In genomic region chr10:76936827-76937226, GRCm38 (mm10) we compare ENCODE assay signal across 28 mouse cellular contexts. TPM values are rescaled to one million over a fixed set of nuclear protein-coding genes. Genes with fewer than 3 reads are reported as not detected.
A peak's percentile ranks its signal among the peaks of the same experiment; 100 is the strongest.
DNase-seq lines count a peak whose midpoint lies in the region; ATAC-seq and TF ChIP-seq lines count a peak whose summit lies in the region.
"Had no signal": no experiment of that assay in that cellular context is flagged by ENCODE, and none has a peak within 500 bp of the region (broad histone marks: within the 10 kb centered on the region; RNA-seq: fewer than 3 reads in every experiment).

No protein-coding gene starts in this region.

- 79% methylated on average over 6 of the region's 6 CpGs for WGBS in heart, adult 2 months

- H3K79me2 ChIP-seq in heart, adult 2 months (replicated peaks; ENCODE audit: control insufficient read depth, insufficient read depth, low read length) = no peaks in the 10 kb centered on the region

- no peak overlapping the region for H3K4me3 ChIP-seq in heart, adult 2 months
- H3K4me3 ChIP-seq: forebrain, embryonic 10.5 days; forebrain, embryonic 13.5 days; heart, embryonic 12.5 days; heart, embryonic 15.5 days; hindbrain, embryonic 10.5 days had no signal

- no peaks in the 10 kb centered on the region for H3K27me3 ChIP-seq in heart, adult 2 months (ENCODE audit: control insufficient read depth, insufficient read depth, low read length)
- H3K27me3 ChIP-seq: forebrain, embryonic 13.5 days; heart, embryonic 12.5 days; heart, embryonic 15.5 days; Patski had no signal

- no peaks in the 10 kb centered on the region; the same call in 1 of the 2 replicates for H3K4me1 ChIP-seq in heart, adult 2 months (ENCODE audit: control insufficient read depth, insufficient read depth, low read length)
- H3K4me1 ChIP-seq: forebrain, embryonic 10.5 days; forebrain, embryonic 13.5 days; heart, embryonic 12.5 days had no signal

- ATAC-seq in cerebellum, adult (ENCODE audit: insufficient number of reproducible peaks, low FRiP score, low TSS enrichment) = no peak
- ATAC-seq: forebrain, embryonic 13.5 days; forebrain, embryonic 16.5 days; hindbrain, postnatal 0 days; inflammation-experienced regulatory T-cells, adult 6 months; intestine, embryonic 16.5 days; Patski had no signal

- H3K9ac ChIP-seq in heart, adult 2 months (ENCODE audit: low read depth, low read length) = no peak overlapping the region
- H3K9ac ChIP-seq: forebrain, embryonic 13.5 days; heart, embryonic 12.5 days; heart, embryonic 15.5 days; hindbrain, embryonic 14.5 days had no signal

- no peak overlapping the region for H3K27ac ChIP-seq in heart, adult 2 months
- H3K27ac ChIP-seq: forebrain, embryonic 10.5 days; forebrain, embryonic 13.5 days; heart, embryonic 15.5 days; hindbrain, embryonic 10.5 days; hindbrain, embryonic 14.5 days; hindbrain, postnatal 0 days had no signal

- TF ChIP-seq POLR2A in heart, adult 2 months (IDR thresholded peaks at IDR 0.05; ENCODE audit: insufficient read depth, low read depth, low read length) = no peak

- TF ChIP-seq EP300 in heart, adult 2 months (IDR thresholded peaks at IDR 0.05; ENCODE audit: insufficient read depth, low read depth, low read length) = no peak

- intact Hi-C loops in heart, adult 2 months (cut with DNase I) = no loop called here

- TF ChIP-seq CTCF in heart, adult 2 months (IDR thresholded peaks at IDR 0.05) = no peak

- peak; percentile 45 for DNase-seq in cerebellum, adult 11-12 months
- peak; percentile 76 for DNase-seq in brain, adult 2 months (ENCODE audit: low read depth, low spot score)
- peak; percentile 56 for DNase-seq in cerebellum, adult 9-11 months
- DNase-seq in cerebellum, postnatal 36 days = peak; percentile 37 to 43
- DNase-seq in embryo, embryonic 10 days (ENCODE audit: low spot score) = no peak
- DNase-seq in heart, adult 2 months = no peak
- DNase-seq: adrenal gland, postnatal 10 days; gastrocnemius, postnatal 10 days; gastrocnemius, postnatal 36 days; heart, adult 11 months; heart, postnatal 10 days; heart, postnatal 36 days; kidney, adult 18-20 months; kidney, adult 9 months had no signal

- no peaks in the 10 kb centered on the region for H3K36me3 ChIP-seq in heart, adult 2 months (ENCODE audit: control insufficient read depth, insufficient read depth, low read length)
- H3K36me3 ChIP-seq: forebrain, embryonic 10.5 days; G1E; heart, embryonic 12.5 days; heart, embryonic 15.5 days; hindbrain, embryonic 10.5 days had no signal

RNA-seq across cellular contexts. Expression of gene Pcbp3, which starts 24.9 kb away (rescaled TPM):
- 1 to 10 TPM; 3.8 TPM for total RNA-seq in heart, adult 2 months (2021)
- 4.0 and 4.9 TPM in 2 replicates for polyA plus RNA-seq in heart, adult 2 months (2012; rRNA removed)
- total RNA-seq: CH12.LX, G1E had no signal
- polyA plus RNA-seq: G1E had no signal

Comparison
In these comparisons a context has a peak if more than half of its experiments do, and no peak if none do; other contexts are left out.
1. DNase-seq: peak in cerebellum, adult 11-12 months (single experiment), brain, adult 2 months (single experiment), cerebellum, adult 9-11 months (single experiment) and cerebellum, postnatal 36 days (2 of 2); none in embryo, embryonic 10 days (single experiment) and heart, adult 2 months (0 of 2).